Mouse (Mus musculus) midbrain, embryonic 14.5 days (tissue): ENCODE data around the gene Crabp1. TPM values are rescaled to one million over a fixed set of nuclear protein-coding genes. Genes with fewer than 3 reads are reported as not detected.

Source experiments
- ATAC-seq: fragments of 200-750 bp; cut with Nextera tagmentation; 2 replicates; pipeline ENCODE4 v1.8.0; 2017; ENCODE audit warnings: moderate number of reproducible peaks, moderate library complexity; ENCODE audit not compliant: low FRiP score, low TSS enrichment
- DNase-seq: peaks from one replicate; pipeline ENCODE4 v3.0.0-alpha.2; 2015
- H3K27ac ChIP-seq: fragments of 300-500 bp; sonication (generic); replicated peaks from 2 replicates; pipeline ENCODE4 v1.5.1; 2014; ENCODE audit warnings: mild to moderate bottlenecking, low read depth, low read length, moderate library complexity
- H3K27me3 ChIP-seq: fragments of 300-500 bp; sonication (generic); 2 replicates; pipeline ENCODE4 v1.6.1; 2014; ENCODE audit warnings: low read length, control low read depth, mixed read lengths; ENCODE audit not compliant: control insufficient read depth, insufficient read depth
- H3K36me3 ChIP-seq: fragments of 300-500 bp; sonication (generic); 2 replicates; pipeline ENCODE4 v1.6.1; 2014; ENCODE audit warnings: low read length, control low read depth; ENCODE audit not compliant: control insufficient read depth, insufficient read depth
- H3K4me1 ChIP-seq: fragments of 300-500 bp; sonication (generic); 2 replicates; pipeline ENCODE4 v1.6.1; 2014; ENCODE audit warnings: mild to moderate bottlenecking, antibody characterized with exemption, low read length, control low read depth; ENCODE audit not compliant: control insufficient read depth, insufficient read depth
- H3K4me2 ChIP-seq: fragments of 300-500 bp; sonication (generic); 2 replicates; pipeline ENCODE4 v1.6.1; 2014; ENCODE audit warnings: mild to moderate bottlenecking, low read length, moderate library complexity
- H3K4me3 ChIP-seq: fragments of 300-500 bp; sonication (generic); replicated peaks from 2 replicates; pipeline ENCODE4 v1.5.1; 2014; ENCODE audit warnings: low read depth, low read length
- H3K9ac ChIP-seq: fragments of 300-500 bp; sonication (generic); replicated peaks from 2 replicates; pipeline ENCODE4 v1.6.1; 2014; ENCODE audit warnings: mild to moderate bottlenecking, low read length, moderate library complexity
- H3K9me3 ChIP-seq: fragments of 300-500 bp; sonication (generic); 2 replicates; pipeline ENCODE4 v1.6.1; 2016; ENCODE audit warnings: low read length, control low read depth, mixed read lengths; ENCODE audit not compliant: control insufficient read depth
- WGBS: fragments of 180-500 bp; shearing (Covaris S2); extraction: QIAGEN DNeasy Blood & Tissue Kit; methylation state at CpG from one replicate; pipeline ENCODE4 v1.1.7; 2014; 5-methylcytosine and 5-hydroxymethylcytosine counted together
- polyA plus RNA-seq: library from polyadenylated mRNA; unstranded; fragments of >200 nt; fragmentation: Nextera tagmentation; extraction: Ambion mirVana; gene quantifications from 2 replicates; pipeline ENCODE4 v1.2.1, GENCODE M21; 2014

Crabp1 gene
- polyA plus RNA-seq, 1 experiment from 2014 or later, result 35.1 TPM

- Histone ChIP-seq H3K9ac (no peak overlapping the region), H3K4me3 (no peak overlapping the region), H3K4me2 (no peak overlapping the region), H3K27me3 (no peaks in the 10 kb centered on the region), H3K36me3 (no peaks in the 10 kb centered on the region), H3K9me3 (no peaks in the 10 kb centered on the region), H3K27ac (no peak overlapping the region), H3K4me1 (no peaks in the 10 kb centered on the region)
- peak; percentile 9 for DNase-seq
- no peak for ATAC-seq
- 37% methylated on average over 4 of the region's 4 CpGs for WGBS
Measured at GRCm38 (mm10) chr9:54809953-54810352, 45.4 kb downstream of the Crabp1 start.

GRCm38 (mm10) chr9:54816508-54817201 is 52.1 kb downstream of the Crabp1 start:
- no peaks in the 10 kb centered on the region for H3K9me3 ChIP-seq
- DNase-seq (no peak), ATAC-seq (no peak)
- no peak overlapping the region for H3K4me3 ChIP-seq
- H3K4me2 ChIP-seq, result no peak overlapping the region
- no peaks in the 10 kb centered on the region for H3K4me1 ChIP-seq
- H3K36me3 ChIP-seq, result no peaks in the 10 kb centered on the region
- 78% methylated on average over 10 of the region's 10 CpGs for whole genome bisulfite sequencing
- no peaks in the 10 kb centered on the region for H3K27me3 ChIP-seq
- no peak overlapping the region for H3K27ac ChIP-seq
- H3K9ac ChIP-seq, result no peak overlapping the region

GRCm38 (mm10) chr9:54821442-54822100 is 57.0 kb downstream of the Crabp1 start:
- Histone ChIP-seq H3K9ac (no peak overlapping the region), H3K4me1 (no peaks in the 10 kb centered on the region), H3K4me2 (no peak overlapping the region), H3K36me3 (no peaks in the 10 kb centered on the region), H3K9me3 (no peaks in the 10 kb centered on the region), H3K27ac (no peak overlapping the region), H3K27me3 (no peaks in the 10 kb centered on the region), H3K4me3 (no peak overlapping the region)
- ATAC-seq (peak; percentile 48; the same call in 1 of the 2 replicates), DNase-seq (peak; percentile 87)
- 63% methylated on average over 5 of the region's 5 CpGs for WGBS

Other genes starting within 250 kb of the Crabp1 start
- not detected in 2 replicates for gene Sh2d7, start 225.8 kb upstream of the Crabp1 start, polyA plus RNA-seq
- 41.5 and 51.7 TPM in 2 replicates for gene Cib2, start 204.5 kb upstream of the Crabp1 start, polyA plus RNA-seq
- 150 and 153 TPM in 2 replicates for gene Idh3a, start 178.4 kb upstream of the Crabp1 start, polyA plus RNA-seq
- gene Acsbg1, start 102.9 kb upstream of the Crabp1 start, polyA plus RNA-seq, result 14.7 and 16.8 TPM in 2 replicates
- gene Dnaja4, start 65.9 kb upstream of the Crabp1 start, polyA plus RNA-seq, result 5.0 TPM in 2 replicates
- gene Wdr61, start 30.2 kb upstream of the Crabp1 start, polyA plus RNA-seq, result 111 and 114 TPM in 2 replicates
- gene Ireb2, start 99.0 kb downstream of the Crabp1 start, polyA plus RNA-seq, result 40.2 and 62.3 TPM in 2 replicates
- gene Hykk, start 152.5 kb downstream of the Crabp1 start, polyA plus RNA-seq, result 1.5 and 2.1 TPM in 2 replicates
- 273 and 276 TPM in 2 replicates for gene Psma4, start 186.0 kb downstream of the Crabp1 start, polyA plus RNA-seq
- 0.58 and 0.81 TPM in 2 replicates for gene AY074887, start 186.2 kb downstream of the Crabp1 start, polyA plus RNA-seq
- gene Chrna5, start 216.1 kb downstream of the Crabp1 start, polyA plus RNA-seq, result 5.2 and 8.0 TPM in 2 replicates